Mouse (Mus musculus): ENCODE results near the gene Gm10337.

Gm10337 gene

DNA sequence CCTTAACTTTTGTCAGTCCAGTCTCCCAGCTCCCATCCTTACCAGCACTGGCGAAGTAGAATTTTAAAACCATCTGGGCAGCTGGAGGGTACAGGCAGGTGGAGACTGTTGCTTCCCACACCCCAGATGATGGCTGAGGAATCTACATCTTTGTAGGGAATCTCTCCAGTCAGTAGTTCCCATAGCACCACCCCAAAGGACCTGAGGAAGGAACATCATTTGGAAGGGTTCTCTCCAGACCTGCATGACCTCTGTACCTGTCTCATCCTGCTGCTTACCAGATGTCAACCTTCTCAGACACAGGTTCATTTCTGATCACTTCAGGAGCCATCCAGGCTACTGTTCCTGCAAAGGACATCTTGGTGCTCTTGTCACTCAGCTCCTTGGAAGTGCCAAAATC, at the start of gene Gm10337:
Gene Gm10337 (plus strand): TSS at position 276 of the 400 bp plus-strand sequence.
- no peak for ATAC-seq (ENCODE audit: low TSS enrichment)

GRCm38 (mm10) chr15:102455993-102456392, 47.5 kb upstream of the Gm10337 start:
- ATAC-seq (ENCODE audit: low TSS enrichment) = no peak

DNA sequence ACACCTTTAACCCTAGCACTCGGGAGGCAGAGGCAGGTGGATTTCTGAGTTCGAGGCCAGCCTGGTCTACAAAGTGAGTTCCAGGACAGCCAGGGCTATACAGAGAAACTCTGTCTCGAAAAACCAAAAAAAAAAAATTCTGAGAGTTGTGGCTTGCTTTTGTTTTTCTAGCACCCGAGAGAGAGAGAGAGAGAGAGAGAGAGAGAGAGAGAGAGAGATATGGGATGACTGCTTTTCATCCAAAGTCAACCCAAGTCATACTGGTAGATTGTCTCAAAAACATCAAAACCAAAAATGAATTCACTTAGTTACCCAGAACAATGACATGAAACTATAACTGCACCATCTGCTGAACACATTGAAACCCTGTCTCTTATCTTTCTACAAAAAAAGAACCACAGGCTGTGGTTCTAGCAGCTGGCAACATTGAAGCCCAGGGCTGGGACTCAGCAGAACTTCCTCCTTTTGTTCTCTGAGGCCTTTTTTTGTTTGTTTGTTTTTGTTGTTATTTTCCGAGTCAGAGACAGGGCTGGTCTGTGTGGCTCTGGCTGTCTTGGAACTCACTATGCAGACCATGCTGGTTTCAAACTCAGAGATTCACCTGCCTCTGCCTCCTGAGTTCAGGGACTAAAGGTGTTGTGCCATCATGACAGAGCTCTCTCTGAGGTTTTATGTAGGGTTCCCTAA, 45.3 kb upstream of the Gm10337 start:
- no peak for ATAC-seq (ENCODE audit: low TSS enrichment)

GRCm38 (mm10) chr15:102458904-102459317, 44.6 kb upstream of the Gm10337 start, which contains the start of gene Prr13:
Gene Prr13, plus strand, starts transcription at chr15:102459028.
- ATAC-seq (ENCODE audit: low TSS enrichment) = peak; percentile 94

DNA sequence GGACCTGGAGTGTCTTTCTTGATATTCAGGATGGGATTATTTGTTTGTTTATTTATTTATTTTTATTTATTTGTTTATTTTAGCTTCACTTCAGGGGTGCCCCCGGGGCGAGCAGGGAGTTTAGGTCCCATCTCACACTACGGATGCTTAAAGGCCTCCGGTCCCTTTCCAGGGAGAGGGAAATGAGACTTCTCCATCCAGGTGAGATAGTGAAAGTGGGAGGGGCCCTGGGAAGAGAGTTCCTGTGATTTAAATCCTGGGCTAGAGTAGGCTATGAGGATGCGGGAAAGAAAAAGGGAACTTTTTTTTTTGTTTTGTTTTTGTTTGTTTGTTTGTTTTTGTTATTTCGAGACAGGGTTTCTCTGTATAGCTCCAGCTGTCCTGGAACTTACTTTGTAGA, 44.1 kb upstream of the Gm10337 start:
- ATAC-seq (ENCODE audit: low TSS enrichment) = no peak

DNA sequence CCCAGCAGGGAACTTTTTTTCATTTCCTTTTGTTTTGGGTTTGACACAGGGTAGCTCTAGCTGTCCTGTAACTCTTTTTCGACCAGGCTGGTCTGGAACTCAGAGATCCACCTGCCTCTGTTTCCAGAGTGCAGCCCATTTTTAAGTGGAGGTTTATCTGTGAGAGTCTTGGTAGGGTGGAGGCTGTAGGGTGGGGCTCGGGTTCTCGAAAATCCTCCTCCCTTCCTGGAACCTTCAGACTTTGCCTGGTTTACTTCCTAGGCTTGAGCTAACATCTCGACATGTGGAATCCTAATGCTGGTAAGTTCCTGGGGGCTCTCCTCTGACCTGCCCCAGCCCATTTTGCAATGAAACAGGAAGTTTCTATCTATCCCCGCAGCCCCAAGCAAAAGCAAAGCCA, 43.7 kb upstream of the Gm10337 start:
- ATAC-seq (ENCODE audit: low TSS enrichment) = no peak

DNA sequence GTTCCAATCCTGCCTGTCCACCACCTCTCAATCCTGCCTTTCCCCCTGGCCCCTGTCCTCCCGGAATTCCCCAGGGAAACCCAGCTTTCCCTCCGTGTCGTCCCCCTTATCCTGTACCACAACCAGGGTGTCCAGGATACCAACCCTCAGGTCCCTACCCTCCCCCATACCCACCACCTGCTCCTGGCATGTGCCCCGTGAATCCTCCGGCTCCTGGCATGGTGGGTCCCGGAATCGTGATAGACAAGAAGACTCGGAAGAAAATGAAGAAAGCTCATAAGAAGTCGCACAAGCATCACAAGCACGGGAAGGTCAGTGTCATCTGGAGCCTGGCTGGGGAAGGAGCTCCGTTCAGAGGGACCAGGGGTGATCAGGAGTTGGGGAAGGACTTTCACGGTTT, 43.1 kb upstream of the Gm10337 start:
- ATAC-seq (ENCODE audit: low TSS enrichment) = no peak

DNA sequence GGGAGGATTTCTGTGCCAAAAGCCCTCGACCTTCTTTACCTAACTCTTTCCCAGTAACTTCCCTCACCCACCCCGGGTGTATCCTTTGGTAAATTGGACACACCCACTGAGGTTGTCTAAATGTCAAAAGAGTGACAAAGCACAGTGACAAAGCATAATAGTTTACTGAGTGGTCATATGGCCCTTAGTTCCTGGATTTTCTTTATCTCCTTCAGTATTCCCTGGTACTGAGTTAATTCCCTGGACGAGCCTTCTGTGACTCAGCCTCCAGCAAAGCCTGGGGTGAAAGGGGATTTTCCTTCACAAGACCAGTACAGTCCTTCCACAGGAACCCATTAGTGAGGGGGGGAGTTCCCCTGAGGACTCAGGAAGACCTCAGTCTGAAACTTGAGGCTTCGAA, 42.6 kb upstream of the Gm10337 start:
- no peak for ATAC-seq (ENCODE audit: low TSS enrichment)

DNA sequence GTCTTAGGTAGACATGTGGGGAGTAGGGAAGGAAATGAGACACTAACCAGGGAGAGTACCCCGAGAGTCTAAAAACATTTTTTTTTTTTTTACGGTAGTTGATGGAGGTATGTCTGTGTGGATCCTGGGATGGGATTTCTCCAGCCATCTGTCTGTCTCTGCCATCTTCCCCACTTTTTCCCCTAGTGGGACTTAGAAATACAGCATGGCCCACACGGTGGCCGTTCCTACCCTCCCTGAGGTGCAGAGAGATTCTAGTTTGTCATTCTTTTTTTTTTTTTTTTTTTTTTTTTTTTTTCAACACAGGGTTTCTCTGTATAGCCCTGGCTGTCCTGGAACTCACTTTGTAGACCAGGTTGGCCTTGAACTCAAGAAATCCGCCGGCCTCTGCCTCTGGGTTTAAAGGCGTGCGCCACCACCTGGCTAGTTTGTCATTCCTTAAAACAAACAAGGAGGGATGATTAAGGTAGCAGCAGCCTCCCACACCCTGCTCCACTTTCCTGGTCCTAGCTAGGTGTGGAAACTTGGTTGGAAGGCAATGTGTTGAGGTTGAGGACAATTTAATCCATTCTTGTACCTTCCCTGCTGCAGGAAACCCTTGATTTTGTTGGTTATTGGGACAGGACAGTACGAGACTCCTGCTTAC, 42.0 kb upstream of the Gm10337 start:
- ATAC-seq (ENCODE audit: low TSS enrichment) = no peak

DNA sequence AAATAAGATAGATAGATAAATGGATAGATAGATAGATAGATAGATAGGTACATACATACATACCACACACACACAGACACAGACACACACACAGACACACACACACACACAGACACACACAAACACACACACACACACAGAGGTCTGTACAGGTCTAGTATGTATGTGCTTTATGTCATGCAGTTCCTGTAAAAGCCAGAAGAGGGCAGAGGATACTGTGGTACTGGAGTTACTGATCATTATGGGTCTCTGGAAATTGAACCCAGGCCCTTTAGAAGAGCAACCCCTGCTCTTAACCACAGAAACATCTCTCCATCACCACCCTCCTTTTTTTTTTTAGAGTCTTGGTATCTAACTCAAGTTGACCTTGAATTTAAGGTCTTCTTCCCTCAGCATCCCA, 39.9 kb upstream of the Gm10337 start:
- ATAC-seq (ENCODE audit: low TSS enrichment) = no peak

- ATAC-seq (ENCODE audit: low TSS enrichment) = no peak
These were observed 34.7 kb upstream of the Gm10337 start for GRCm38 (mm10) chr15:102468675-102469370.

- ATAC-seq (ENCODE audit: low TSS enrichment) = peak; percentile 98
These were observed 33.3 kb upstream of the Gm10337 start, which contains the start of gene Pcbp2 for GRCm38 (mm10) chr15:102470183-102470604. Gene Pcbp2, plus strand, starts transcription at chr15:102470539.

- peak; percentile 58 for ATAC-seq (ENCODE audit: low TSS enrichment)
These were observed 32.8 kb upstream of the Gm10337 start for GRCm38 (mm10) chr15:102470605-102471294.

GRCm38 (mm10) chr15:102471295-102471645, 32.3 kb upstream of the Gm10337 start:
- ATAC-seq (ENCODE audit: low TSS enrichment) = 0 out of 2 replicates have a peak, but pooled peaks have one; percentile 5

DNA sequence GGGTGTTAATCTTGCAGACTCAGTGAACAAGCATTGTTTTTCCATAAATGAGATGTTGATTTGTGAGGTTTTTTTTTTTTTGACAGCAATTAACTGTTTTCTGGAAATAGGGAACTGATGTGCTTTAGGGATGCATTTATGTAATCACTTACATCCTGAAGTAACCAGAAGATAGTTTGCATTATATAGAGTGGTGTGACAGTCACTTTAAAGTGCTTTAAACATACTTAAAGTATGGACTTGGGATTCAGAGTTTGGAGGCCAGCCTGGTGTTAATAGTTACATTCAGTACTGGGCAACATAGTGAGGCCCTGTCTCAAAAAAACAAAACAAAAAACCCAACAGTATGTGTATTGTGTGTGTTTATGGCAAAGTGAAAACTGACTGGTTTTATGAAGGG, 31.8 kb upstream of the Gm10337 start:
- no peak for ATAC-seq (ENCODE audit: low TSS enrichment)

DNA sequence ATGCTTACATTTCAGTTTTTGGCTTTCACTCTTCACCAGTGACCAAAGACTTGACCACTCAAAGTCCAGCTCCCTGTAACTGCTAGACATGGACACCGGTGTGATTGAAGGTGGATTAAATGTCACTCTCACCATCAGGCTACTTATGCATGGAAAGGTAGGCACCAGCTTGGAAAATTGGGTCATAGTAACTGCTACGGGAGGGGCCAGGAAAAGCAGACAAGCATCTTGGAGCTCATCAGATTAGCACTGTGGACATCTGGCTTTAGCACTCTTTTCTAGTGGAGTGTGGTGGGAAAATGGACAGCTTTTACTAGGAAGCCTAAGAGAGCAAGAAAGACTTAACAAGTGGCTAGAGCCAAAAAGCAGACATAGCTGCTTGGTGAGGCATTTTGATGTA, 30.3 kb upstream of the Gm10337 start:
- no peak for ATAC-seq (ENCODE audit: low TSS enrichment)

GRCm38 (mm10) chr15:102474520-102474919, 29.0 kb upstream of the Gm10337 start:
- ATAC-seq (ENCODE audit: low TSS enrichment) = no peak

GRCm38 (mm10) chr15:102483136-102483535, 20.4 kb upstream of the Gm10337 start:
- no peak for ATAC-seq (ENCODE audit: low TSS enrichment)

- ATAC-seq (ENCODE audit: low TSS enrichment) = no peak
These were observed 17.7 kb upstream of the Gm10337 start for GRCm38 (mm10) chr15:102485853-102486252.

DNA sequence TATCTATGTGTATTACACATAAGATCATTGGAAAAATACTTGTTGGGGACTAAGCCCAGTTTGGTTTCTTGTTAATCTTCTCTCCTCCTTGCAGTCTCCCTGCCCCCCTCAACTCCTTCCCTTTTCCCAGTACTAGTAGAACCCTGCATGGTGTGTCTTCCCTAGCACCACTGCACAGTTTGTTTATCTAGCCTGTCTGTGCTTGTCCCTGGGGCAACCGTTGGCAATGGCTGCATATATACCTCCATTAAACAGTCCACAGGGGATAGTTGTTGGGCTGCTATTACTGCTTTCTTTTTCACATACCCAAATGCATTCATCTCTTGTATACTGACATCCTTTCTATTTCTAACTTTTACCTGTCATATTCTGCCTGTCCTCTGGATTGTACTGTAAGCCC, 15.9 kb upstream of the Gm10337 start:
- ATAC-seq (ENCODE audit: low TSS enrichment) = no peak

GRCm38 (mm10) chr15:102498322-102498721, 5.2 kb upstream of the Gm10337 start:
- ATAC-seq (ENCODE audit: low TSS enrichment) = peak; percentile 32; the same call in 1 of the 2 replicates

- no peak for ATAC-seq (ENCODE audit: low TSS enrichment)
These were observed 4.2 kb upstream of the Gm10337 start for GRCm38 (mm10) chr15:102499370-102499769.

All from frontal cortex, adult (tissue).